Mouse (Mus musculus): Measurements from ENCODE around the gene BC024978.

- TF ChIP-seq CTCF (IDR thresholded peaks at IDR 0.05) = no peak
- TF ChIP-seq EP300 (IDR thresholded peaks at IDR 0.05) = peak; percentile 66
These were observed 42.3 kb upstream of the BC024978 start, which contains the start of gene Cyp2t4 for GRCm38 (mm10) chr7:27153205-27153764.

Measured in lung, postnatal 0 days (tissue).